Mouse (Mus musculus): ENCODE measurements around the gene Csnk1g2.

Csnk1g2 gene

DNA sequence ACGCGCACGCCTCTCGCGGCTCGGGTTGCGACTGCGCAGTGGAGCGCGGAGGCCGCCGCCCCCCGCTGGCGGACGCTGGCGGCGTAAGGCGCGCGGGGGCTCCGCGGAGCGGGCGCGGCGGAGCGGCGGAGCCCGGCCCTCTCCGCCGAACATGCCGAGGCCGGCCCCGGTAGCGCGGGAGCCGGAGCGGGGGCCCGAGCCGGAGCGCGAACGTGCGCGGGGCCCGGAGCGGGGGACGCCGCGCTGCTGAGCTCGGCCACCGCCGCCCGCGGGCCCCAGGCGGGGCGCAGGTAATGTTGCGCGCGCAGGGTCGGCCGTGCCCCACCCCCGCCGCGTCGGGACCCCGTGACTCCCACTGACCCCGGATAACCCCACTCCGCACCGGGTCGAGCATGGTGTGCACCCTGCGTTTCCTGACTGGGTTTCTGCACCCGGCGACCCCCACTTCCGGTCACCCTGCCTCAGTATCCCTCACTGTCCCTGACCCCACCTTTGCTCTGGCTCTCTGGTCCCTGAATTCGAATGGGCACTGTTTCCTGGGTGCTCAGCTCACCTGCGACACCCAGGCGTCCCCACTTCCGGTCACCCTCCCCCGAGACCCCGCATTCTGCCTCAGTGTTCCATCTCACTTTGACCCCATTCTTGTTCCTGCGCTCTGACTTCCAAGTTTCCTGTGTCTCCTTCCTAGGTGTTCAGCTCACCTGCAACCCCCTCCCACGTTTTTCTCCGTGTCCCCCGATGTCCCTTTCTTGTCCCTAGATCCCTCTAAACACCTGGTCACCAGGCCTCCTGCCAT lies at the start of gene Csnk1g2:
Gene Csnk1g2 (plus strand): TSS at position 178 of the 796 bp plus-strand sequence.
- peak; percentile 82 for DNase-seq

DNA sequence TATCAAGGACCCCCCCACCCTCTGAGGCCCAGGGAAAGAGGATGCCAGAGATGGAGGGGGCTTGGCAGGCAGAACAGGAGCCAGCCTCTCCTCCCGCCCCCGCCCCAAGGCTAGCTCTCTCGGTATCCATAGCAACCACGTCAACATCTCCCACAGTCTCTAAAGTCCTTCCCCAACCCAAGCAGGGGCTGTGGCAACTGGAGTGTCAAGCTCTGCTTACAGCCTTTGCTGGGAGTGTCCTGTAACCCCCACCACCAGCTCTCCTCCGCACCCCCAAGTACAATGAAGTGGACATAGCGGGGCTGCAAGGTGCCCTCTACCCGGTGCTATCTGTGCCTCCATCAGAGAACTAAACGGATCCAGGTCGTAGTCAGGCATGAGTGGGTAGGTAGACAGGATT lies 48.7 kb upstream of the Csnk1g2 start:
- DNase-seq, result no peak

DNA sequence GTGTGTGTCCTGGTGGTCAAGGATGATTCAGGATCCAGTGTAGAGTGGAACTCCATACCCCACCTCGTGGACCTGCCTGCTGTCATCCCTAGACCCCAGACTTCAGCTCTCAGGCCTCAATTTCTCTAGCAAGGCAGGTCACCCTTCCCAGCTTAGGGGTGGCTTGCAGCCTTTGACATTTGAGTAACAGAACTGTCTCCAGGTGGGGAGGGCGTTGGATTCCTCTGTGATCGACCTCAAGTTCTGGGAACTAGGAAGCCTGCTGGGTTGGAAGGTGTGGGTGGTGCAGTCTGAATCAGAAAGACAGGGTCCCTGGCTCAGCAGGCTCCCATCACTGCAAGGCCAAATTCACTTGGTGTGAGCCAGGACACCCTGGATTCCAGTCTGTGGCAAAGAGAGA lies 47.7 kb upstream of the Csnk1g2 start:
- no peak for DNase-seq

DNA sequence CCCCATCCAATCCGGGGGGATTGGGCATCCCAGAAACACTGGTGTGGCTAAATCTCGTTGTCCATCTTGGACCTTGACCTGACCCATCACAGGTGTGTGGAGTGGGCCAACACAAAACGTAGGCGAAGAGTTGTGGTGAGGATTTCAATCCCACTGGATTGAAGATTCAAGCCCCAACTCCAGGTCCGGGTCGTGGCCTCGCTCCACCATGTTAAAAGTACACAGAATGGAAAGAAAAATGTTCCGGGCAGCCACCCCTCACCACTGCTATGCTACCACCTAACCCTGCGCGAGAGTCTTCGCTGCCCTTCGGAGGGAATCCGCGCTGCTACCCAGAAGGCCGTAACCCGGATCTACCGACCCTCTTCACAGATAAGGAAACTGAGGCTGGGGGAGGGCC lies 46.7 kb upstream of the Csnk1g2 start:
- DNase-seq, result no peak

DNA sequence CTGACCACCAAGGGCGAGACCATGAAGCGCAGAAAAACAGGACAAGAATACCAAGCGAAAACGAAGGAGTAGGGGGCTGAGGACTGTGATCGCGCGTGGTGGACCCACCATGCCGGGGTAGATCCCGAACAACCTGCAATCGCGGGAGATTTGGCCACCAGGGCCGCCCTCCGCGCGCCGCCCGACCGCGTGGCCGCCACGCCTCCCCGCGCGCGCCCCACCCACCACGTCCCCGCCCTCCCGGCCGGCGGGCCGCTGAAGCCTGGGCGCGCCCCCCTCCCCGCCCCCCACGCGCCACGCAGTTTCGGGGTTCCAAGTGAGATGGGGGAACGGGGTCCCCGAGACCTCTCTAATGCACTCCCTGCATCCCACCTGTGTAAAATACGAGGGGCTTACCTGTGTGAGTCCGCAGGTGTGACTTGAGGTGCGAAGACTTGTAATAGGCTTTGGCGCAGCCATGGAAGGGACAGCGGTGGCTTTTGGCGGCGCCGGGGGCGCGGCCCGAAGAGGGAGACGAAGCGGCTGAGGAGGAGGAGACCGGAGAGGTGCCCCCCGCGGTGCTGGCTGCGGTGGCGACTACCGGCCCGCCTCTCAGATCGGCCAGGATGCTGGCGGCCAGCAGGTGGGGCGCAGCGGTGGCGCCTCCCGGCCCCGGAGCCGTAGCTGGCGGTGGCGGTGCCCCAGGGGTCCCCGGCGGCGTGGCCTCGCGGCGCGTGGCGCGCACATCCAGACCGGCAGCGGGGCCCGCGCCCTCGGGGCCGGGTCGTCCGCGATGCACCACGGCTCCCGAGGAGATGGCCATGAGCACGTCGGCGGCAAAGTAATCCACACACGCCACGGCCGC lies 46.1 kb upstream of the Csnk1g2 start:
- peak; percentile 52 for DNase-seq

DNA sequence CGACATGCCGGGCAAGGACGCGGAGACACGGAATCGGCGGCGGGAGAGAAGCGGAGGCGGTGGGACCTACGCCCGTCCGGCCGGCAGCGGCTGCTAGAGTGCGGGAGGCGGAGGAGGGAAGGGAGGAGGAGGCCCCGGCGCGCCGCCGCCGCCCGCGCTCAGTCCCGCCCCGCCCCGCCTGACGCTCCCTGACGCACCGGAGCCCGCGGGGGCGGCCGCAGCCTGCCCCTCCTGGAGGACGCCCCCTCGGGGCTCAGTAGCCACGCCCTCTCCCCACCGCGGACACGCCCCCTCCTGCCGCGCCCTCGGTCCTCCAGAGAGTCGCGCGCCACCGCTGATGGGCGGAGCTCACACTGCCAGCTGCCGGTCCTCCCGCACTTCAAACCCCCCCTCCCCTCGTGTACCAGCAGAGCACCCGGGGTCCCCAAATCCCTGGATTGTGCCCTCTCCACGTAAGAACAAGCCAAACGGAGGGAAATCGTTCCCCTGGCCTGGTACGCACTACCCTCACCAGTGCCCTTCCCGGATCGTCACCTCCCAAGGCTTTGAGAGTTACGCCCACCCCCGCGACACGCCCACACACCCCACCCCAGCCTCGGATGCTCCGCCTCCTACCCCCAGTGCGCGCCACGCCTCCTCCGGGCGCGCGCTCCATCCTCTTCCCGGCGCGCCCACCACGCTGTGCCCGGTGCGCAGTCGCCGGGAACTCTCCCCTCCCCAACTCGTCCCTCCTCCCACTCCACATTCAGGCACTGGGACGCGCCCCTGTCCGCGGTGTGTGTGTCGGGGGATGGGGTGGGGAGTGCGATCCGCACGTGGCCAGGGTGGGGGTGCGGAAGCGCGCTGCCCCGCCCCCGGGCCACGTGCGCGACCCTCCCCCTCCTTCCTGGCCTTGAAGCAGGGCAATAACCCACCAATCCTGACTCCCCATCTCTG lies 45.2 kb upstream of the Csnk1g2 start, which contains the start of gene Klf16:
Gene Klf16 (minus strand): TSS at position 127 of the 936 bp plus-strand sequence.
- peak; percentile 100 for DNase-seq

DNA sequence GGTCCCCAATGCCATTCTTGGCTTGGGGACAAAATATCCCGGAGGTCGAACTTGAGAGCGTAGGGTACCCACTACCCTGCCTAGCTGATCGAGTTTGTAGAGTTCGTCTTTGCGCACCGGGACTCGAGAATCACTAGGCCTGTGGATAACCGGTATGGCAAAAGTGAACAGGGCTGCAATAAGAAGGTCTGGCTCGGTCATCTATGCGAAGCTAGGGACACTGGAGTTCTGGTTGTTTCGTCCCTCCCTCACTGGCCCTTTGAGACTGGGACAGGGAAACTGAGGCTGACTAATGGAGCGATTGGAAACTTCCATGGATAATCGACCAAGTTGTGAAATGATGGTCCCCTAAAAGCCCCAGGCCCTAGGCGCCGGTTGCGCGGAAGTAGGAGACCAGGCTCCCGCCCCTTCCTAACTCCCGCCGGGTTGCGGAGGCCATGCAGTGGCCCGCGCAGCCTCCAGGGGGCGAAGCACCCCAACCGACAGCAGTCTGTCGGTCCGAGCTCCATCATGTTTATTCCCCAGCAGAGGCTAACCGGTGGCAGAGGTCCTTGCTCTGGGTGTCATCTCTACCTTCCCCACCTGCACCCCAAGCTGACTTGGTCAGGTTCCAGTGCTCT lies 44.4 kb upstream of the Csnk1g2 start:
- DNase-seq, result peak; percentile 90

DNA sequence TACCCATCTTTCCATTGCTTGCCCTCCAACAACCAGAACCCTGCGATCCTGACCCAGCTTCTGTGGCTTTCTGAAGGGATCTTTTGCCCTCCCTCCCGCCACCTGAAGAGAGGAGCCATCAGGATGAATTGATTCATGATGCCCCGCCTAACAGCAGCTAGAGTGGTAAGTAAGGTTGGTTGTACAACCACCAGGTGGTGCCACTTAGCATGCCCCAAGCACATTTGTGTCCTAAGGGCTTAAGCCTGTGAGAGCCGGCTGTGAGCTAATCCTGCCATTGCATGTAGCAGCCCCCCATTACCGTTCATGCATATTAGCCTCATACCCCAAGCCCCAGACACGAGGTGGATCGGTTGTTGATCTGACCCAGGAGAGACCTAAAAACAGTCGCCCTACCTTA lies 43.7 kb upstream of the Csnk1g2 start:
- DNase-seq, result peak; percentile 83

DNA sequence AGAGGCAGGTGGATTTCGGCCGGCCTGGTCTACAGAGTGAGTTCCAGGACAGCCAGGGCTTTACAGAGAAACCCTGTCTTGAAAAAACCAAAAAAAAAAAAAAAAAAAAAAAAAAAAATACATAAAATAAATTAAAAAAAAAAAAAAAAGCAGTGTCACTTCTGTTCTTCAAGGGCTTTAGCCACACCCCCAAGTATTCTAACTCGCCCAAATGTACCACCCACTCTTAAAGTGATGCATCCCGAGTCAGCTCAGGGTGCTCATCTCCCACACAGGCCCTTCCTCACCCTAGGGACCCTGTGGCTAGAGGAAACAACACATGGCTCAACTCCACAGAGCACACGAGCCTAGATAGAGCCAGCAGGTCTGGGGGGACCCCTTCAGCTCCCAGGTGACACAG lies 39.6 kb upstream of the Csnk1g2 start:
- no peak for DNase-seq

DNA sequence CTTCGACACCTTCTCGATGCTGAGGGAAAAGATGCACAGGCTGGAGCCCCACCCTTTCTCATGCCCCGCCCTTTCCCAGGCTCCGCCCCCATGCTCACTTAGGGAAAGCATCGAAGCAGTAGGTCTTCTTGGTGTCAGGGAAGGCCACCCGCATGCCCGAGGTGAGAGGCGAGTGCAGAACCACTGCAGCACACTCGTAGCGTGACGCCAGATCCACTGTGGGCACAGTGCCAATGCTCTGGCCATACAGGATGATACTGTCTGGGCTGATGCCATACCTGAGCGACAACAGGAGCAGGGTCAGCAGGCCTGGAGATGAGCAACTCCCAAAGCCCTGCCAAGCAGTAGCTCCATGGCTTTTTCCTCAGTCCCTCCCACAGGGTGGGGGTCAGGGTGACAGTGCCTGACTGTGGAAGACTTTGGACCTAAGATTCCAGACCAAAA lies 38.6 kb upstream of the Csnk1g2 start:
- no peak for DNase-seq

DNA sequence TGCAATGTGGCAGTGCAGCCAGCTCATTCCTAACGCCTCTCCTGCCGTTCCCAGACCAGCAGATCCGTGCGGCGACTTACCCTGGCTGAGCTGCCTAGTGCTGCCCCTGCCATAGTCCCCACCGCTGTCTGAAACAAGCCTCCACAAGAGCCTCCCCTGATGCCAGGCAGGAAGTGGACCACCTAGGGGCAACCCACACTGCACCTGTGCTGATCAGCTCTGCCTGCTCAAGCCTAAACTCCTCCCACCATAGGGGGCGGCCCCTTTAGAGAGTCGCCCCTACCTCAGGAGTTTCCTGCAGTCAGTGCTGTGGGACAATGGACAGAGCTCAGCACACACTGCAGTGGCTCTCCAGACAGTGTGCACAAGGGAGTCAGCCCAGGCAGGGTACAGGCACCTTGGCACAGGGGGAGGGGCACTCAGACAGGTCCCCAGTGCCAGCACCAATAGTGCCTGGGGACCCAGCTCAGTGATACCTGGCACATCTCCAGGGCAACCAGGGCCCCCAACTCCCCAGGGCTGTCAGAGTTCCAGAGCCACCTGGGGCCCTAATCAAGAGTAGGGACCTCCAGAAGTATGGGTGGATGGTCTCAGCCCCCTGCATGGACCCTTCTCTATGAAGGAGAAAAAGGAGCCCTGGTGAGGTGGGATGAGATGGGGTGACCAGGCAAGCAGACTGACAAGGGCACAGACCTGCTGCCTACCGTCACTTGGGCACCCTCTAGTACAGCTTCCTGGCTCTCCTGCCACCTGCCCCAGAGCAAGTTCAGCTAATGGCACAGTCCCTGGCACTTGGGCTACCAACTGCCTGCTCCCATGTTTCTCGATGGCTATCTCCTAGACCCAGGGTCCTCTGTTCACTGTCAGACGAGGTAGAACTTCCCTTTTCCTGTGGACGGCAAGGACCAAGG lies 37.7 kb upstream of the Csnk1g2 start:
- DNase-seq, result peak; percentile 67

DNA sequence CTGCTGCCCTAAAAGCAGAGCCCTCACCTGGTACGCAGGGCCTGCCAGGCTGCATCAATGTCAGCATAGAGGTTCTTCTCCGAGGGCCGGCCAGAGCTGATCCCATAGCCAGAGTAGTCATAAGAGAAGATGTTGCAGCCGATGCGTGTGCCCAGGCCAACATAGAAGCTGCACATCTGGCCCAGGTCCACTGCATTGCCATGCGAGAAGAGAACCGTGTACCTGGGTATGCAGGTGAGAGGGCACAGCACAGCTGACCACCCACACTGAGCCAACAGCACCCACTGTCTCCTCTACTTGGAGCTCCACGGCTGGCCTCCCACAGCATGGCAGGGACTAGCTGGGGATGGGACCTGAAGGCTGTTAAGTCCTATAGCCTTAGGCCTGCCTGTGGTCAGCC lies 37.1 kb upstream of the Csnk1g2 start:
- no peak for DNase-seq

DNA sequence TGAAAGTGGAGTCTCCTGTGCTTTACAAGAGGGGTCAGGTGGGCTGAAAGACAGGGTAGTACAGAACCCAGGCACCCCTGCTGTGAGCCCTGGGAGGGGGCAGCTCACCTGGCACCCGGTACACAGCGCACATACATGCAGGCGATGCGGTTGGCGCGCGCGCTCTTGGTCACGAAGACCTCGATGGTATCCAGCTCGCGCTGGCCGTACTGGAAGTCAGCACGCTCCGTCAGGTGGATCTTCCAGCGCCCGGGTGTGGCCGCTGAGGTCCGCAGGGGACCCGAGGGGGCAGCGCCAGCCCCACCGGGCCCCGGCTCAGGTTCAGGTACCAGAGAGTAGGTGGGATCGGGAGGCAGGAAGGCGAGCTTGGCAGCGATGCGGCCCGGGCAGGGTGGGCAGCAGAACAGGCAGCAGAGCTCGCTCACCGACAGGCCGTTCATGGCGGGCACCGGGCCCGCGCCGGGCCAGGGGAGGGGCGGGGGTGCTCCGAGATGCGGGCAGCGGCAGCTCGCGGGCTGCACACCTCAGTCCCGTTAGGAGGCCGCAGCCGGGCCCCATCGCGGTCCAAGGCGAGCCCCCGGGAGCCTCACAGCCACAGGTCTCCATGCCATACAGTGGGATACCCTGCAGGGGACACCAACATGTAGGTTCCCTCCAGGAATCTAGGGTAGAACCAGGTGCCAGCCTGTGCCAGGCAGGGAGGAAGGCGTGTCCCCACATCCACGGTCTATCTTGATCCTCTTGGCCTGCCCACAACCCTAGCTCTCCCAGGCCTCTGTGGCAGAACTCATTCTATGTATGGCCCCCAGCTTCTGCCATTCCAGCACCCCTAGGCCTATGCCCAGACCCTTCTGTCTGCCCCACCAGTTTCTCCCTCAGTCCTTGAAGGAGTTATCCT lies 36.0 kb upstream of the Csnk1g2 start:
- no peak for DNase-seq

DNA sequence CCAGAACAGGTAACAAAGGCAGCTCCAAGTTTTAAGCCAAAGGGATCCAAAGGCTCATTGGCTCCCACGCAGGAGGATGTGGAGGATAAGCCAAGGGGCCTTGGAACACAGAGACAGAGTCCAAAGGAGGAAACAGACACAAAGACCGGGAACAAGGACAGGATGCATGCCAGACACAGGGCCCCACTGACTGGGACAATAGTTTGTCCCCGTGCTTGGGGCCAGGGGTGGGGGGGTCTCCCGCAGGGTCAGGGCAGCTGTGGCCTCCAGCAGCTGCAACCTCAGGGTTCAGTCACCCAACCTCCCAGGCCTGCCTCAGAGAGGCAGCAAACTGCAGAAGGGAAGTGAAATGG lies 35.4 kb upstream of the Csnk1g2 start:
- no peak for DNase-seq

DNA sequence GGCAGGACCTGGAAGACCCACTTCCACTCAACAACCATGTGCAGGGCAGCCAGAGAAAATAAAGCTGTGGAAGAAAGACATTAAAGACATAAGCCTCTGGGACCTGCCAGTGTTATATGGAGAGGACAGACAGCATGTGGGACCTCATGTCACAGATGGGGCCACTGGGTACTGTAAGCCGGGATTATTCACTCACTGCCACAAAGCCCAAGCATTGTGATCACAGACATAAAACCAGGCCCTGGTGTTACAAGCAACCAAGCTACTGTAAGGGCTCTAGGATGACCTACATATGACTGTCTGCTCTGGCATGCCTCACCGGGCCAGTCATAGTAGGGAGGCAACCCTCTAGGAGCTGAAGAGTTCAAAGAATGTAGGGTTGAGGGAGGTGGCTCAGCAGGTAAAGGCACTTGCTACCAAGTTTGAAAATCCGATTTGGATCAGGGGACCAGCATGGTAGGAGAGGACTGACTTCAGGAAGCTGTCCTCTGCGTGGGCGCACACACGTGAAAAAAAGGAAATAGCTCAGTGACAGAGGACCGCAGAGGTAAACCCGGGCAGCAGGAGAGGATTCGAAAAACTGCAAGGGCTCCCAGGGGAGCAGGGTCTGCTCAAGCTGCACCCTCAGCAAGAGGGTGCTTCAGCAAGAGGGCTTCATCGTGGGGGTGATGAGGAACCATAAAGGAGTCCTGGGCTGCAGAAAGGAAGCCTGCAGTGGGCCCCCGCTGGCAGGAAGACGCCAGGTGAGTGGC lies 33.3 kb upstream of the Csnk1g2 start:
- DNase-seq, result peak; percentile 42

DNA sequence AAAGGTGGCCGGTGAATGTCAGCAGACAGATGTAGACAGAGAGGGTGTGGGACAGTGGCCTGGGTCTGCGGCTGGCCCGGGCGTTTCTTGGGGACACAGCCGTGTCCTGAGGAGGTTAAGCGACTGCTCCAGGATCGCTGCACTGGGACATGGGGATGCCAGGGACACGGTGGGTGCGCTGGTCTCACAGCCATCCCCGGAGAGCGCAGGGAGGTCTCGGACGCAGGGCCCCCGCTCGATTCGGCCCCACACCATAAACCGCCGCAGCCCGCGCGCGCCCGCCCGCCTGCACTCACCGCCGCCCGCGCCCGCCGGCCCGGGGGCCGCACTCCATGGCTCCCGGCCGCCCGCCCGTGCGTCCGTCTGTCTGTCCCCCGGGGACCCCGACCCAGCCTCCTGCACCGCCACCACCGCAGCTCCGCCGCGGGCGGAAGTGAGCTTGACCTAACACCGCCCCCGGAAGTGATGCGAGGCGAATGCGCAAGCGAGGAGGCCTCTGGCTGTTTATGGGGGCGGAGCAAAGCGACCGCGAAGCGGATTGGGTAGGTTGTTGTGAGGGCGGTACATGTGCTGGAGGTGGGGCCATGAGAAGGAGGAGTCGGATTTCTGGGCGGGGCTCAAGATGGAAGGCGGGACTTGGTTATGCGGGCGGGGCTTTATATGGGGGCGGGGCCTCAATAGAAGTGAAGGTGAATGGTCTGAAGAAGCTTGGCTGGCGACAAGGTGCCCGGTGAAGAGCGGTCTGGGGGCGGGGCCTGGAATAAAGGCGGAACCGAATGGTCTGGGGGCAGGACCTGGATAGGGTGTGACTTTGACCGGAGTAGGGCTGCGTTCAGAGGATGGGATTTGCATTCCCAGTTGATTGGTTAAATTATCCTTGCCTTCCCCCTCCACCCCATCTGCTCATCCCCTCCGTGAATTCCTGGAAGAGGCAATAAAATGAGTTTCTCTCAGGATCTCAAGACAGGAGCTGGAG lies 32.5 kb upstream of the Csnk1g2 start, which contains the start of gene Abhd17a:
Gene Abhd17a (minus strand): TSS at position 463 of the 976 bp plus-strand sequence.
- DNase-seq, result peak; percentile 93

DNA sequence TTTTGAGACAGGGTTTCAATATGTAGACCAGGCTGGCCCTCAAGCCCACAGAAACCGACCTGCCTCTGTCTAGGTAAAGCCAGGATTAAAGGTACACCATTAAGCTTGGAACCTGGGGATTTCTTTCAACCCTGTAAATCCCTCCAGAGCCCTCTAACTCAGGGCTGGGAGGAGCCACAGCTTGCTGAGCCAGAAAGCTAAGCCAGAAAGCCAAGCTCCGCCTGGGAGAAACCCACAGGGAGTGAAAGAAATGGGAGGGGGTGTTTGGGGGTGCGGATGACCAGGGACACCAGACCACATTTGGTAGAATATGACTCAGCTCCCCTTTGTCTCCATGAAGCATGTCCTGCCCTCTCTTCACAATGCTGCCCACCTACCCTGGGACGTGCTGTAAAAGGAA lies 26.3 kb upstream of the Csnk1g2 start:
- DNase-seq, result no peak

DNA sequence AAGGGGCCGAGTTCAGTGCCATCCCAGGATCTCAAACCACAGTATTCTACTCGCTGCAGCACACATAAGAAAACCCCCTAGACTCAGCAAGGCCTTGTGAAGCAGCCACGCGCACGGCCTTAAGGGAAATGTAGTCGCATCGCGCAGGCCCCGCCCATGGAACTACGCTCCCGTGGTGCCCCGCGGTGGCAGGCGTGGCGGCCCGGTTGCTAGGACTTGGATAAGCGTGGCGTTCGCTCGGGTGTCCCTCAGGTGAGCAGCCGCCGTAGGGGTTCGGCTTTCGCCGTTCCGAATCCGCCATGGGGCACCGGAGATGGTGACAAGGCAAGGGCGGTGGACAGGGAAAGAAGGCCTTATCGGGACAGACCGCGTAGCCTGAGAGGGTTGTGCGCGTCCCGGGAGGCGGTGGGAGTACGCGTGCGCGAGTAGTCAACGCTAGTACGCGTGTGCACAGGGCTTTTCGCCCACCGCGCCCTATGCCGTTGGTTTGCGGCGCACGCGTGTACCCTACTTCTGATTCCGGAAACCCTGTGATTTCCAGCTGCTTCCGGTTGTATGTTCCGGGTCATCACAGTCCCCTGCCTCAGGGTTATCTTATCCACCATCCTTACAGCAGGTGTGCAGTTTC lies 19.8 kb upstream of the Csnk1g2 start, which contains the start of the genes Scamp4 and Adat3:
Gene Scamp4 (plus strand): TSS at position 175 of the 628 bp plus-strand sequence.
Gene Adat3 (plus strand): TSS at position 183 of the 628 bp plus-strand sequence.
- DNase-seq, result peak; percentile 96

Data from thymus, postnatal 25 days (tissue).